Comparison of ENCODE assay signal across 24 mouse cellular contexts in genomic region chr9:75270382-75270781, GRCm38 (mm10). TPM values are rescaled to one million over a fixed set of nuclear protein-coding genes. Genes with fewer than 3 reads are reported as not detected.
DNase-seq lines count a peak whose midpoint lies in the region; ATAC-seq and TF ChIP-seq lines count a peak whose summit lies in the region.
"Had no signal": no experiment of that assay in that cellular context is flagged by ENCODE, and none has a peak within 500 bp of the region (broad histone marks: within the 10 kb centered on the region; RNA-seq: fewer than 3 reads in every experiment).

No protein-coding gene starts in this region.

- peak overlapping the region in 1 of 2 experiments; percentile 13; a peak in 1 of 4 replicates for H3K4me3 ChIP-seq in MEL (ENCODE audit: control insufficient read depth in 1 of 2, insufficient read depth in 1 of 2, low read depth in 2 of 2, low read length in 2 of 2)
- H3K4me3 ChIP-seq: embryonic facial prominence, embryonic 10.5 days; embryonic facial prominence, embryonic 13.5 days; erythroblast, embryonic 14.5 days; forebrain, embryonic 12.5 days; forebrain, embryonic 15.5 days; gastrocnemius, adult 2 months; hindbrain, embryonic 12.5 days; hindbrain, embryonic 15.5 days; intestine, embryonic 15.5 days had no signal

- peaks cover 0 to 17% of the 10 kb centered on the region in 2 experiments; a peak in 2 of 4 replicates for H3K36me3 ChIP-seq in MEL (ENCODE audit: control insufficient read depth in 1 of 2, insufficient read depth in 2 of 2, low read length in 2 of 2)
- H3K36me3 ChIP-seq: embryonic facial prominence, embryonic 10.5 days; embryonic facial prominence, embryonic 13.5 days; forebrain, embryonic 12.5 days; forebrain, embryonic 15.5 days; hindbrain, embryonic 12.5 days; hindbrain, embryonic 15.5 days; intestine, embryonic 15.5 days had no signal

- no peaks in the 10 kb centered on the region for H3K9me3 ChIP-seq in MEL (replicated peaks; ENCODE audit: insufficient read depth, low read length)
- H3K9me3 ChIP-seq: embryonic facial prominence, embryonic 10.5 days; embryonic facial prominence, embryonic 13.5 days; forebrain, embryonic 12.5 days; forebrain, embryonic 15.5 days; hindbrain, embryonic 12.5 days; hindbrain, embryonic 15.5 days; intestine, embryonic 15.5 days had no signal

- peaks cover 12 to 20% of the 10 kb centered on the region in 2 experiments for H3K4me1 ChIP-seq in MEL (ENCODE audit: control insufficient read depth in 1 of 2, insufficient read depth in 2 of 2, low read length in 2 of 2)
- H3K4me1 ChIP-seq: embryonic facial prominence, embryonic 13.5 days; forebrain, embryonic 12.5 days; forebrain, embryonic 15.5 days; hindbrain, embryonic 12.5 days; hindbrain, embryonic 15.5 days; intestine, embryonic 15.5 days had no signal

- no peak for TF ChIP-seq POLR2A in MEL (IDR thresholded peaks at IDR 0.05; ENCODE audit: control insufficient read depth in 1 of 2, insufficient read depth in 1 of 2, low read depth in 1 of 2, low read length in 2 of 2, poor library complexity in 1 of 2)

- no peak for TF ChIP-seq CTCF in MEL (IDR thresholded peaks at IDR 0.05 in 2 of 3, conservative IDR thresholded peaks at IDR 0.05 in 1 of 3; ENCODE audit: control insufficient read depth in 1 of 3, insufficient read depth in 1 of 3, low read depth in 2 of 3, low read length in 3 of 3, poor library complexity in 1 of 3, severe bottlenecking in 1 of 3)

- no peaks in the 10 kb centered on the region for H3K27me3 ChIP-seq in MEL (ENCODE audit: control insufficient read depth in 1 of 2, insufficient read depth in 2 of 2, low read length in 2 of 2)
- H3K27me3 ChIP-seq: embryonic facial prominence, embryonic 13.5 days; forebrain, embryonic 12.5 days; forebrain, embryonic 15.5 days; hindbrain, embryonic 12.5 days; hindbrain, embryonic 15.5 days; intestine, embryonic 15.5 days had no signal

- no peak for TF ChIP-seq RAD21 in MEL (IDR thresholded peaks at IDR 0.05; ENCODE audit: low read depth, low read length)

- DNase-seq in 416B (ENCODE audit: low read depth) (peak; percentile 55), MEL (ENCODE audit: low read depth, low spot score) (peak; percentile 85)
- peak; percentile 33 for DNase-seq in CD4-positive helper T cell, adult 2 months (ENCODE audit: low read depth, low spot score)
- no peak for DNase-seq in Muller cell, postnatal 12 days (ENCODE audit: inconsistent ontology term)
- no peak for DNase-seq in urinary bladder, postnatal 10 days (ENCODE audit: low spot score)
- no peak for DNase-seq in frontal cortex, postnatal 36 days (ENCODE audit: low spot score in 2 of 2)
- DNase-seq in lung, postnatal 14 days, result no peak
- DNase-seq: adrenal gland, postnatal 14 days; cerebellum, adult 11 months; cerebellum, adult 2 months; cerebellum, adult 9-11 months; cerebellum, postnatal 25 days; gastrocnemius, adult 2 months; gastrocnemius, postnatal 14 days; heart, adult 11 months had no signal

- peak overlapping the region; percentile 13 for H3K9ac ChIP-seq in MEL (ENCODE audit: control insufficient read depth, low read depth, low read length, poor library complexity, severe bottlenecking)
- H3K9ac ChIP-seq: embryonic facial prominence, embryonic 13.5 days; forebrain, embryonic 12.5 days; forebrain, embryonic 15.5 days; hindbrain, embryonic 12.5 days; hindbrain, embryonic 15.5 days; intestine, embryonic 15.5 days had no signal

- peak overlapping the region; percentile 38 for H3K27ac ChIP-seq in MEL (ENCODE audit: control insufficient read depth, low read depth, low read length)
- H3K27ac ChIP-seq: embryonic facial prominence, embryonic 10.5 days; embryonic facial prominence, embryonic 13.5 days; forebrain, embryonic 12.5 days; forebrain, embryonic 15.5 days; gastrocnemius, adult 2 months; hindbrain, embryonic 12.5 days; hindbrain, embryonic 15.5 days; intestine, embryonic 15.5 days had no signal

- peak in 1 of 2 experiments; percentile 43; a peak in 1 of 4 replicates for TF ChIP-seq EP300 in MEL (IDR thresholded peaks at IDR 0.05; ENCODE audit: low read depth in 1 of 2, low read length in 2 of 2)

- ATAC-seq in activated CD4-positive, CD25-positive, alpha-beta regulatory T cell, adult 4 months, result peak; percentile 41
- ATAC-seq: forebrain, embryonic 15.5 days; intestine, embryonic 15.5 days had no signal

- no peaks in the 10 kb centered on the region for H3K79me2 ChIP-seq in MEL (ENCODE audit: control insufficient read depth, insufficient read depth, low read length, poor library complexity)

TF ChIP-seq in MEL, 35 proteins besides CTCF, POLR2A, EP300 and RAD21:
- no peak for TF ChIP-seq MAX (IDR thresholded peaks at IDR 0.05; ENCODE audit: low read length)
- no peak for TF ChIP-seq GATA1 (IDR thresholded peaks at IDR 0.05; ENCODE audit: low read depth, low read length)
- TF ChIP-seq MAFK (IDR thresholded peaks at IDR 0.05; ENCODE audit: borderline replicate concordance, low read depth, low read length), result no peak
- no peak for TF ChIP-seq SMC3 (IDR thresholded peaks at IDR 0.05; ENCODE audit: low read depth, low read length)
- no peak for TF ChIP-seq POLR2AphosphoS2 (IDR thresholded peaks at IDR 0.05; ENCODE audit: low read length)
- TF ChIP-seq TAL1 (IDR thresholded peaks at IDR 0.05; ENCODE audit: low read length), result no peak
- TF ChIP-seq RCOR1 (IDR thresholded peaks at IDR 0.05; ENCODE audit: low read depth, low read length), result peak; percentile 55; the same call in 1 of the 2 replicates
- no peak for TF ChIP-seq ZC3H11A (IDR thresholded peaks at IDR 0.05; ENCODE audit: low read depth, low read length)
- no peak for TF ChIP-seq MYB (IDR thresholded peaks at IDR 0.05; ENCODE audit: low read depth, low read length)
- no peak; the same call in 1 of the 2 replicates for TF ChIP-seq MAZ (IDR thresholded peaks at IDR 0.05; ENCODE audit: low read depth, low read length)
- TF ChIP-seq POLR2AphosphoS5 (IDR thresholded peaks at IDR 0.05; ENCODE audit: borderline replicate concordance, low read depth, low read length), result no peak
- no peak for TF ChIP-seq ZMIZ1 (IDR thresholded peaks at IDR 0.05; ENCODE audit: low read depth, low read length)
- peak; percentile 32; the same call in 1 of the 2 replicates for TF ChIP-seq MXI1 (IDR thresholded peaks at IDR 0.05; ENCODE audit: low read depth, low read length)
- TF ChIP-seq ELF1 (IDR thresholded peaks at IDR 0.05; ENCODE audit: low read depth, low read length), result 0 out of 2 replicates have a peak, but pooled peaks have one; percentile 9
- TF ChIP-seq TCF12 (IDR thresholded peaks at IDR 0.05; ENCODE audit: low read depth, low read length), result no peak
- TF ChIP-seq USF2 (IDR thresholded peaks at IDR 0.05; ENCODE audit: borderline replicate concordance in 1 of 2, insufficient read depth in 1 of 2, low read depth in 1 of 2, low read length in 2 of 2), result no peak
- no peak for TF ChIP-seq HCFC1 (IDR thresholded peaks at IDR 0.05; ENCODE audit: low read depth, low read length)
- no peak for TF ChIP-seq NRF1 (IDR thresholded peaks at IDR 0.05; ENCODE audit: insufficient read depth, low read depth, low read length, poor library complexity, severe bottlenecking)
- TF ChIP-seq ZKSCAN1 (IDR thresholded peaks at IDR 0.05; ENCODE audit: low read depth, low read length), result peak; percentile 69
- TF ChIP-seq JUND (IDR thresholded peaks at IDR 0.05; ENCODE audit: low read depth, low read length), result no peak

RNA-seq across cellular contexts. Expression of gene Gnb5, which starts 35.7 kb away (rescaled TPM):
- 4.0 and 4.2 TPM in 2 replicates for total RNA-seq in MEL (2012; rRNA removed)
- polyA plus RNA-seq in MEL (2012; ENCODE audit: insufficient read depth in 1 of 2, insufficient read length in 2 of 2, low read depth in 1 of 2, low replicate concordance in 2 of 2, missing spikeins in 1 of 2), result 1 to 10 TPM in 1 of 2 experiments, not detected in 1; 6.5 TPM
- polyA plus RNA-seq in activated CD4-positive, CD25-positive, alpha-beta regulatory T cell, adult 4 months (2017; shearing (Covaris generic)), result 10 to 100 TPM in 1 of 2 experiments, 1 to 10 TPM in 1; 7.4 to 10.3 TPM
- polyA plus RNA-seq: erythroblast, embryonic 14.5 days had no signal

RNA-seq across cellular contexts. Expression of gene Myo5c, which starts 38.6 kb away (rescaled TPM):
- 0.03 TPM in 1 of 2 replicates, not detected in the other for total RNA-seq in MEL (2012; rRNA removed)
- under 1 TPM in 1 of 2 experiments, not detected in 1; 0.13 TPM for polyA plus RNA-seq in MEL (2012; ENCODE audit: insufficient read depth in 1 of 2, insufficient read length in 2 of 2, low read depth in 1 of 2, low replicate concordance in 2 of 2, missing spikeins in 1 of 2)
- not detected for polyA plus RNA-seq in activated CD4-positive, CD25-positive, alpha-beta regulatory T cell, adult 4 months (2017; shearing (Covaris generic))
- polyA plus RNA-seq: erythroblast, embryonic 14.5 days had no signal

Comparison
In these comparisons a context has a peak if more than half of its experiments do, and no peak if none do; other contexts are left out.
1. DNase-seq: peak in 416B (single experiment), CD4-positive helper T cell, adult 2 months (single experiment) and MEL (single experiment); none in Muller cell, postnatal 12 days (single experiment), urinary bladder, postnatal 10 days (single experiment), frontal cortex, postnatal 36 days (0 of 2) and lung, postnatal 14 days (single experiment).